Mouse (Mus musculus): Measurements from ENCODE around the gene Taco1.
"Not testable (repeated sequence)": the region's sequence is repeated elsewhere in the genome, so short reads cannot be mapped to it uniquely, and the experiment has no call there.

Taco1 gene

DNA sequence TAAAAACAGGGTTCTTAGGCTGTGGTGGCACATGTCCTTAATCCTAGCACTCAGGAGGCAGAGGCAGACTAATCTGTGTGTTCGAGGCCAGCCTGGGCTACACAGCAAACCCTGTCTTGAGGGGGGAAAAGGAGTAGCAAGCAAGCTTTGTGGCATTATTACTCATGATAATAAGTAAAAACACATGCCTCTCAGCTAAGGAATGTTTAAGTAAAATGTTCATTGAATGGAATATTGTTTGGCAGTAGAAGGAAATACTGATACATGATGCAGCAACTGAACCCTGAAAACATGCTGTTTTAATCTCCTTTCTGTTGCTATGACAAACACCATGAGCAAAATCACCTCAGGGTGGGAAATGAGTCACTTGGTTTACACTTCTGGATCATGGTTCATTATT, 4.5 kb upstream of the Taco1 start:
- DNase-seq (ENCODE audit: low spot score) = no peak

- DNase-seq (ENCODE audit: low spot score) = no peak
These were observed 2.1 kb upstream of the Taco1 start for GRCm38 (mm10) chr11:106063756-106064155.

DNA sequence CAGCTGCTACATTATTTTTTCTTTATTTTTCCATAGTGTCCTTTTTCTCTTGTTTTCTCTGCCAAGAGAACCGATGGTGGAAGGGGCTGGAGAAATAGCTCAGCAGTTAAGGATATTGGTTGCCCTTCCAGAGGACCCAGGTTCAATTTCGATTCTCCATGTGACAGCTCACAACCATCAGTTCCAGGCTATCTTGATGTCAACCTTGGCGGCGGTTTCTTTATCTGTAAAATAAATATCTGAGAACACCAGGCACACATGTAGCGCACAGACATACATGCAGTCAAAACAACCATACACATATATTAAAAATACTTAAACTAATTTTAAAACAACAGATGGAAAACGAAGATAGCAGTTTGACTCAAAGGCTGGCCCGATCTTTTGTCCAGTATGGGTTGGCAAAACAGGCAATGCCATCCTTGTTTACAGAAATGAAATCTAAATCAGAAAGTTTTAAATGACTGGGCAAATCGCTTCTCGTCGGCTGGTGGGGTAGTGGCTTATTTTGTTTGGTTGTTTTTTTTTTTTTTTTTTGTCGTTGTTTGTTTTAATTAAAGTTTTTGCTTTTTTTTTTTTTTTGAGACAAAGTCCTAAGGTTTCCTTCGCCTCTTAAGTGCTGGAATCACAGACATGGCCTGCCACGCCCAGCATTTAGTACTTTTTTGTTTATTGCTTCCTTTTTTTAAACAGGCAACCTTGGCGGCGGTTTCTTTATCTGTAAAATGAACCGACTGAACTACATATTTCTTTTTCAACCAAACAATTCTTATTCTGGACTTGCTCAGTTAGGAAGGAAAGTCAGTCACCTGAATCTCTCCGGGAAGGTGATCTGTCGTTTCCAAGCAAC, 563 bp upstream of the Taco1 start:
- DNase-seq (ENCODE audit: low spot score) = no peak

- DNase-seq (ENCODE audit: low spot score) = not testable (repeated sequence)
These were observed 755 bp downstream of the Taco1 start for GRCm38 (mm10) chr11:106066616-106067015.

DNA sequence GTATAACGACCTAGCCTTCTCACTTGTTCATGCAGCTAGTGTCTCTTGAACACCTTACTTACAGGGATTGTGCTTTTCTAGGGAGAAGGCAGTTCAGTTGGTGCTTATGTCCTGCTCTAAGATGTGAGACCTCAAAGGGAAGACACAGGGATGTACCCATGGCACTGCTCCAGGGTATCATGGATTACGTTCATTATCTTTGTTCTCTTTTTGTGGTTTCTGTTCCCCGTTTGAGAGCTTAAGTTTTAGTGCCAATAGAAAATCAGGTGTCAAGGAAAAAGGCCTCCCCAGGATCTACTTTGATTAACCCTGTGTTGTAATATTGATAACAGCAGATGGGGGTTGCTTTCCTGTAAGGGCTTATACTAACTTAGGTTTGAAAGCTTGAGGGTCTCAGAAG, 7.9 kb downstream of the Taco1 start:
- no peak for DNase-seq (ENCODE audit: low spot score)

GRCm38 (mm10) chr11:106076321-106076720, 10.5 kb downstream of the Taco1 start:
- DNase-seq (ENCODE audit: low spot score) = peak; percentile 31

DNA sequence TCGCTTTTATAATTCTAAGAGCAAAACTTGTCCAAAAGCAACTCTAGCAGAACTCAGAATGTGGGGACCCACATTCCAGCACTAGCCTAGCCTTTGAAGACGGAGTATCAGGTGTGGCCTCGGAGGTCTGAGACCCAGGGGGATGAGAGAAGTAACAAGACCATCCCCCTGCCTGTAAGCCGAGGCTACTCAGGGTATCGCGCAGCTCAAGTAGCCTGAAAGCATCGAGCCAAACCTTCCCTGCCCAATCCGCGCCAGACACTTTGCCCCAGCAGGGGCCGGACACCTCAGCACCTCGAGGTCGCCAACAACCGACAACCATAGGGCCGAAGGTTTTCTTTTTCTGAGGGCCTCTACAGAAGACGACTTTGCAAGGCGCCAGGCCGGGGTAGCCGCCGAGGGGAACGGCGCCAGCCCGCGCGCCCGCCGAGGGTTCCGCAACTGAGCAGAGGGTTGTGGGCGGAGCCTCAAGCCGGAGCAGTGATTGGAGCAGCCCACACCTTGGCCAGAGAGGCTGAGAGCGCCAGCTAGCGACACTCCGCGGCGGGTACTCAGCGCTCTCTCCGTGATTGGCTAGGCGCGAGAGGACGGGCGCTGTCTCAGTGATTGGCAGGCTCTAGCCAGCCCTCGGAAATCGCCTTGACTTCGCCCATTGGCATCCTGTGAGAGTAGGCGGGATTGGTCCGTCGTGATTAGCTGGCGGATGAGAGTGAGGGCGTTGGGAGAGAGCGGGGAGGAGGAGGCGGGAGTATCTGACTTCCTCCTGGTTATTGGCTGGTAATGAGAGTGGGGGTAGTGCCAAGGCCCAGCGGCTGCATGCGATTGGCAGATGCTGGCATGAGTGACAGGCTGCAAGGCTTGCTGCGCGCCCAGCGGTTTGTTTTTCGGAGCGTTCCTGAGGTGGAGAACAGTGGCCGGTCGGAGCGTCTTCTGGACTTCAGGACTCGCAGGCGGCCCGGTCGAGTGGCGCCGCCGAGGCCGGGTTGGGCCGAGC, 18.1 kb downstream of the Taco1 start, which contains the start of gene Map3k3:
TSS of gene Map3k3 (plus strand) at position 906 of the 994 bp plus-strand sequence.
- DNase-seq (ENCODE audit: low spot score) = peak; percentile 99

DNA sequence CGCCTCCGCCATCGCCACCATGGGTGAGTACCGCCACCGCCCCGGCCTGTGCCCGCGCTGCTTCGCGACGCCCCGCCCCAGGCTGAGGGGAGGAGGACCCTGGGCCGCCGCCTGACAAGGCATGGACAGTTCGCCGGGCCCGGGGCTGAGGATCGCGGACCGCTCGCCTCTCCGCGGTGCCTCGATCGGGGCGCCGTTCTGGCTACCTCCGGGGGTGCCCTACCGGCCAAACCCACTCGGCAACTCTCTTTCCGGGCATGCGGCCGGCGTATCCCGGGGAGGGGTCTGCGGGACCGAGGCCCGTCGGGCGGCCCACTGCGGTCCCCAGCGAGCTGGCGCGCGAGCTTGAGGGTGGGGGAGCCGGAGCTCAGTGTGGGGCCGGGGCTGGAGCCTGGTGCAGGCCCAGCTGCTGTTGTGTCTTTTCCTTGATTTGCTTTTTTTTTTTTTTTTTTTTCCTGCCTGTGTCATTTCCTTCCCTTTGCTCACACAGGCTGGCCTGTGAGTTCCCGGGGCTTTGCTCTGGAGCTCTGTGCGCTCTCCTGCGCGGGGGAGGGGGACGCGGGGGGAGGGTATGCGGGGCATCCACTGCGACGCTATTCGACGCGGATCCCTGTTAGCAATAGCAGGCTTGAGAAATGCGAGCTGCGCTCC, 19.2 kb downstream of the Taco1 start:
- peak; percentile 22 for DNase-seq (ENCODE audit: low spot score)

- no peak for DNase-seq (ENCODE audit: low spot score)
These were observed 32.4 kb downstream of the Taco1 start for GRCm38 (mm10) chr11:106098223-106098622.

DNA sequence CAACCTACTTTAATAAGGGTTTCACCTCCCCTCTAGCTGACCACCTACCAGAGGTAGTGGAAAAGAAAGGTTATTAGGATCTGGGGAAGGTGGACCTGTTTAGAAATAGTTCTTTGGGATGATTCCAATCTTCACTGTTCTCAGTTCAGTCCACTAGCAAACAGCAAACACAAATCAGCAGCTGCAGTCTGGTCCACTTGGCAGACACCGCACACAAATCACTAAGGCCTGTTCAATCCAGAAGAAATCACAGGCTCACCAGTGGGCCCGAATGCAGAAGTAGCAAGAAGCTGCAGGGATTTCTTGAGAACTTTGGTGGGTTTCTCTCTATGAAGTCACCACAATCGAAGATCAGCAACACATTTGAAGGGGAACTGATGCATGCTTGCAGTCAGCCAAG, 37.0 kb downstream of the Taco1 start:
- no peak for DNase-seq (ENCODE audit: low spot score)

DNA sequence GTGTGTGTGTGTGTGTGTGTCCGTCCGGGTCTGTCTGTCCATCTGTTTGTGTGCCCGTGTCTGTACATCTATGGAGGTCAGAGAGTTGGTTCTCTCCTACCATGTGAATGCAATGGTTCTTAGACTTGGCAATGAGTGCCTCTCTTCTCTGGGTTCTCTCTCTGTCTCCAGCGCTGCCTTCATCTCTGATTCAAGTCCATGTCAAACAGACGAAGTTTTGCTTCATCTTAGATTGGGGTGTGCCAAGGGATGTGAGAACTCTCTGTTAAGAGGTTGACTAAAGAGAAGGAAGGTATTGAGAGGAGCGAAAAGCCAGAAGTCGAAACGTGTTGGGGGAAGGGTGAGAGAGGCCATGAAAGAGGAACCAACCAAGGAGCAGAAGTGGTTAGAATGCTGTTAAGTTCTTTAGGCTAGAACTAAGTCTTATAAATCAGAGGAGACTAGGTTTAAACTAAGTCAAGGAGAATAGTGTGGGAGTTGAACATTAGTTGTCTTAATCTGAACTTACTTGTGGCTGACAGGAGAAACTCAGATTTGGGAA, 40.3 kb downstream of the Taco1 start:
- DNase-seq (ENCODE audit: low spot score) = no peak

DNA sequence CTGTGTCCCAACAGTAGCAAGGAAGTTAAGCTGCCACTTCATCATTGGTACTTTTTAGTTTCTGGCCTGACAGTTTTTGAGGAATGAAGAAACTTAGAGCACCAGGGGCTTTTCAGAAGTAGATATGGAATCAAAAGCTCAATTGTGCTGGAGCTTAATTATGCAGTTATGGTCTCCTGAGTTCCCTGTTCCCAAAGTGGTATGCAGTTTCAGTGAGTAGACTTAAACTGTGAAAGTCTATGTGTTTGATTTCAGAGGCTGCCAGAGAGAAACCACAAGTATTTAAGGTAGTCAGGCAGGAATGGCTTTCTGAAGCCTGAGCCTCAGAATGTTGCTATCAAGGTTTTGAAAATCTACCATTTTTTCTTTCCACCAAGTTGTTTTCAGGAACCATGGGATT, 45.8 kb downstream of the Taco1 start:
- DNase-seq (ENCODE audit: low spot score) = no peak

GRCm38 (mm10) chr11:106122221-106122620, 56.4 kb downstream of the Taco1 start:
- no peak for DNase-seq (ENCODE audit: low spot score)

- DNase-seq (ENCODE audit: low spot score) = no peak
These were observed 56.9 kb downstream of the Taco1 start for GRCm38 (mm10) chr11:106122736-106123135.
